Mouse (Mus musculus) hindbrain, embryonic 11.5 days (tissue): ENCODE measurements around the gene Kcnt1. TPM values are rescaled to one million over a fixed set of nuclear protein-coding genes. Genes with fewer than 3 reads are reported as not detected.
A peak's percentile ranks its signal among the peaks of the same experiment; 100 is the strongest.

Experiments
- ATAC-seq: fragments of 200-750 bp; cut with Nextera tagmentation; 2 replicates; pipeline ENCODE4 v1.8.0; 2017; ENCODE audit warnings: mild to moderate bottlenecking, moderate TSS enrichment, moderate library complexity; ENCODE audit not compliant: low FRiP score
- DNase-seq: peaks from one replicate; pipeline ENCODE4 v3.0.0-alpha.2; 2015; ENCODE audit warnings: low spot score
- H3K27ac ChIP-seq: fragments of 300-500 bp; sonication (generic); 2 replicates; pipeline ENCODE4 v1.5.1; 2014; ENCODE audit warnings: mild to moderate bottlenecking, low read depth, low read length
- H3K27me3 ChIP-seq: fragments of 300-500 bp; sonication (generic); 2 replicates; pipeline ENCODE4 v1.6.1; 2014; ENCODE audit warnings: mild to moderate bottlenecking, low read length, moderate library complexity, mixed read lengths; ENCODE audit not compliant: control insufficient read depth, insufficient read depth
- H3K36me3 ChIP-seq: fragments of 300-500 bp; sonication (generic); 2 replicates; pipeline ENCODE4 v1.6.1; 2014; ENCODE audit warnings: mild to moderate bottlenecking, low read length, moderate library complexity, mixed read lengths; ENCODE audit not compliant: control insufficient read depth, insufficient read depth
- H3K4me1 ChIP-seq: fragments of 300-500 bp; sonication (generic); replicated peaks from 2 replicates; pipeline ENCODE4 v1.6.1; 2014; ENCODE audit warnings: low read length, mixed read lengths; ENCODE audit not compliant: control insufficient read depth, insufficient read depth
- H3K4me2 ChIP-seq: fragments of 300-500 bp; sonication (generic); replicated peaks from 2 replicates; pipeline ENCODE4 v1.6.1; 2014; ENCODE audit warnings: mild to moderate bottlenecking, low read depth, low read length
- H3K4me3 ChIP-seq: fragments of 300-500 bp; sonication (generic); 2 replicates; pipeline ENCODE4 v1.5.1; 2014; ENCODE audit warnings: low read depth, low read length
- H3K9ac ChIP-seq: fragments of 300-500 bp; sonication (generic); 2 replicates; pipeline ENCODE4 v1.6.1; 2014; ENCODE audit warnings: low read depth, low read length
- H3K9me3 ChIP-seq: fragments of 300-500 bp; sonication (generic); 2 replicates; pipeline ENCODE4 v1.6.1; 2016; ENCODE audit warnings: low read length; ENCODE audit not compliant: control insufficient read depth
- WGBS: fragments of 180-500 bp; shearing (Covaris S2); extraction: QIAGEN DNeasy Blood & Tissue Kit; methylation state at CpG from one replicate; pipeline ENCODE4 v1.1.7; 2014; 5-methylcytosine and 5-hydroxymethylcytosine counted together
- polyA plus RNA-seq: library from polyadenylated mRNA; unstranded; fragments of >200 nt; fragmentation: Nextera tagmentation; extraction: Ambion mirVana; gene quantifications from 2 replicates; pipeline ENCODE4 v1.2.1, GENCODE M21; 2014

The Kcnt1 gene
- polyA plus RNA-seq, 1 experiment from 2014 or later = 0.86 TPM

DNA sequence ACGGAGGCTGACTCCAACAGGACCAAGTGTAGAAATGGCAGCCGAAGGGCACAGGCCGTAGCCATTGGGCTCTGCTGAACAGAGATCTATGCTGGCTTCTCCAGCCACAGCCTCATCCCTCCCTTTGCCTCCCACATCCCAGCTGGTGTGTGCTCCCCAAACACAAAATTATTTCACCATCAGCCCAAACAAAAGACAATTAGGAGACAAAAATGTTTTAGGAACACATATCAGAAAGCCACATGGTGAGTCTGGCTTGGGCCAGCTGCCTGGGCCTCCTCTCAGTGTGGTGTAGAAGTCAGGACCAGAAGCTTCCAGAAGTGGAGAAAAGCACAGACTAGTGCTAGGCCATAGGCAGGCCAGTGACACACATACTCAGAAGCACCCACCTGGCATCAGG, 19.4 kb upstream of the Kcnt1 start:
- H3K27me3 ChIP-seq = no peaks in the 10 kb centered on the region
- 95% methylated on average over 3 of the region's 3 CpGs for WGBS
- H3K9ac ChIP-seq = no peak overlapping the region

DNA sequence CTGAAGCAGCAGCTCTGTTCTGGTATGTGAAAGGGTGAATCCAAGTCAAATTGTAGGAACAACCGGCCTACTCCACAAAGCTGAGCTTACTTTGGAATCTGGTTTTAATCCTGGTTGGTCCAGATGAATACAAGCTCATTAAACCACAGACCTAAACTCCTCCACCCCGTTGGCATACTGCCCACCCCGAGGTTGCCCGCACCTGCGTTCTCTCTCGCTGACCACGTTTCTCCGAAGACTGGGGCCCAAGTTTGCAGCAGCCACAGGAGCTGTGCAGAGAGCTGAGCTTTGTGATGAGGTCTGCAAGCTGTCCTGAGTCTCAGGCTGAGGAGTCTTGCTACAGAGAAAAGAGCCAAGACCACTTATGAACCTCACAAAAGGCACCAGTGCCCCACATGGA, 17.0 kb upstream of the Kcnt1 start:
- ATAC-seq (no peak), DNase-seq (no peak)

More for the DNA sequence above, 19.4 kb upstream of the Kcnt1 start:
- Histone ChIP-seq H3K4me1 (no peaks in the 10 kb centered on the region), H3K9me3 (no peaks in the 10 kb centered on the region), H3K4me2 (no peak overlapping the region), H3K36me3 (no peaks in the 10 kb centered on the region), H3K27ac (no peak overlapping the region), H3K4me3 (no peak overlapping the region)
- ATAC-seq = no peak
- no peak for DNase-seq

DNA sequence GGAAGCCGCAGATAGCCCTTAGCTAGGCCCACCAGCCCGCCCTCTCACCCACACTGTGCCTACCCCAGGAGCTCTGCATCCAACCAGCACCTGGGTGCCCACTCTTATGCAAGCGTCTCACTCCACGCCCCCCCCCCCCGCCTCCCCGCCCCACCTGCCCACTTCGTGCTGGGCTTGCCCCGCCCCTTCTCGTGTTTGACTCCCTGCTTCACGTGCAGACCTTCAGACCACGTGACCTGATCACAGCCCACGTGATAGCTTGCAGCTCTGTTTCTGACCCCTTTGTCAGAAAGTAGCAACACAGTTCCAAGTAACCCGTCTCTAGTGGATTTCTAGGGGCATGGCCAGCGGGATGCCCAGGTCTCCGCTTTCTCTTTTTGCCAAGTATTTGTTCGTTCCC, 16.3 kb upstream of the Kcnt1 start, which contains the start of gene Sohlh1:
TSS of gene Sohlh1 (minus strand) at position 23 of the 400 bp plus-strand sequence.
- no peak within 1 kb of the TSS for H3K4me3 ChIP-seq
- no peaks in the 10 kb centered on the region for H3K4me1 ChIP-seq
- DNase-seq (no peak), ATAC-seq (no peak)
- H3K27ac ChIP-seq = no peak within 1 kb of the TSS
- 84% methylated on average over 16 of the region's 16 CpGs for WGBS
- H3K36me3 ChIP-seq = no peaks in the 10 kb centered on the region
- H3K9me3 ChIP-seq = no peaks in the 10 kb centered on the region
- H3K27me3 ChIP-seq = no peaks in the 10 kb centered on the region
- no peak within 1 kb of the TSS for H3K9ac ChIP-seq
- H3K4me2 ChIP-seq = no peak within 1 kb of the TSS

More for the DNA sequence above, 17.0 kb upstream of the Kcnt1 start:
- Histone ChIP-seq H3K27me3 (no peaks in the 10 kb centered on the region), H3K4me3 (no peak overlapping the region), H3K9me3 (no peaks in the 10 kb centered on the region), H3K9ac (no peak overlapping the region), H3K27ac (no peak overlapping the region), H3K36me3 (no peaks in the 10 kb centered on the region), H3K4me2 (no peak overlapping the region), H3K4me1 (no peaks in the 10 kb centered on the region)
- WGBS = 89% methylated on average over 8 of the region's 8 CpGs

DNA sequence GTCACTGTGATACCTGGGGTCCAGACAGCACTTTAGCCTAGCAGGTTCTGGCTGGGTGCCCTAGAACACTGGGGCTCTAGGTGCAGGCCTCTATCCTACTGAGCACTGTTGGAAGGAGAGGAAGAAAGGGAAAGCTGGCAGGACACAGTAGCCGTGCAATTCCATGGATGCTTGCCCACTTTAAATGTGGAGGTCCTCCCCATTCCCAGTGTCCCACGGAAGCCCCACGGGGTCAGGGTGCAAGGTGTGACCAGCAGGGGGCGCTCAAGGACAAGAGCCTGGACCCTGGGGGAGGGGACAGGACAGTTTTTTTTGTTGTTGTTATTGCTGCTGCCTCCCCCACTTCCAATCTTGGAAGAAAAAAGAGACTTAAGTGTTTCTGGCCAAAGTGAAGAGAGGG, 13.2 kb upstream of the Kcnt1 start:
- WGBS = 12% methylated on average over 4 of the region's 4 CpGs

DNA sequence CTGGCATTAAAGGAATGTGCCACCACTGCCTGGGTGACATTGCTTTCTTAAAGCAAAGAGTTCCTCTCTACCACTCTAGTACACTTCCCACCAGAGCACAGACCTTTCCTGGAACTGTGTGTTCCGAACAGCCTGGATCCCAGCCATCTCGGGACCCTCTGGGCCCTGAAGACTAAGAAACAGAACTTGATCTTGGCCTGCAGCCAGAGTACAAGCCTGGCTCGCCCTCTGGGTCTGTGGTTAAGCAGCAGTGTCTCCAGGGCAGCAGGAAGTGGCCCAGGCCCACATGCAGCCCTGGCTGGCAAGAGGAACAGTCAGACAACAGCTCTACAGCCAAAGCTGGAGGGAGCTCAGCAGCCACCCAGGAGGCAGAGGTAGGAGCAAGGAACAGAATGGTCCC, 10.9 kb upstream of the Kcnt1 start:
- no peaks in the 10 kb centered on the region for H3K4me1 ChIP-seq
- ATAC-seq (no peak), DNase-seq (no peak)
- H3K27ac ChIP-seq = no peak overlapping the region
- no peak overlapping the region for H3K4me3 ChIP-seq
- no peaks in the 10 kb centered on the region for H3K9me3 ChIP-seq
- no peak overlapping the region for H3K4me2 ChIP-seq
- H3K27me3 ChIP-seq = no peaks in the 10 kb centered on the region
- no peak overlapping the region for H3K9ac ChIP-seq
- no peaks in the 10 kb centered on the region for H3K36me3 ChIP-seq
- WGBS = 64% methylated on average over 3 of the region's 3 CpGs

More for the DNA sequence above, 13.2 kb upstream of the Kcnt1 start:
- H3K9me3 ChIP-seq = no peaks in the 10 kb centered on the region
- no peaks in the 10 kb centered on the region for H3K27me3 ChIP-seq
- no peaks in the 10 kb centered on the region for H3K36me3 ChIP-seq
- no peak overlapping the region for H3K27ac ChIP-seq
- no peak overlapping the region for H3K4me3 ChIP-seq
- ATAC-seq (no peak), DNase-seq (peak; percentile 66)
- no peak overlapping the region for H3K9ac ChIP-seq
- H3K4me2 ChIP-seq = no peak overlapping the region
- H3K4me1 ChIP-seq = no peaks in the 10 kb centered on the region

DNA sequence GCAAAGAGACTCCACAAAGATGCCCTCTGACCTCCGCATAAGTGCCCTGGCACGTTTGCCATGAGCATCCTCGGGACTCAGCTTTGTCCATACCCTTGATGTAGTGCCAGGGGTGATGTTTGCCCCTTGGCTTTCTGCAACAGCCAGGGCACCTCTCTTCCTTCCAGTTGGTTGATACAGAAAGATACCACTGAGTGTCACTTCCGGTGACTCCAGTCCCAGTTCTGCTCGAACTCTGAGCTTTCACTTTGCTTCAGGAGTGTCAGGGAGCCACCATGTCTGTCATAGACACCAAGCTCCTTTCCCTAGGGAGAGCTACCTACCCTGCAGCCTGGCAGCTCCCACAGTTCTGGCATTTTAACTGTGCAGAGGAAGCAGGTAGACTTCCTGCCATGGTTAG, 9.5 kb upstream of the Kcnt1 start:
- Histone ChIP-seq H3K4me2 (no peak overlapping the region), H3K9ac (no peak overlapping the region), H3K27ac (no peak overlapping the region), H3K36me3 (no peaks in the 10 kb centered on the region), H3K27me3 (no peaks in the 10 kb centered on the region), H3K4me3 (no peak overlapping the region), H3K9me3 (no peaks in the 10 kb centered on the region), H3K4me1 (no peaks in the 10 kb centered on the region)
- ATAC-seq (no peak), DNase-seq (no peak)
- WGBS = 90% methylated on average over 5 of the region's 5 CpGs

DNA sequence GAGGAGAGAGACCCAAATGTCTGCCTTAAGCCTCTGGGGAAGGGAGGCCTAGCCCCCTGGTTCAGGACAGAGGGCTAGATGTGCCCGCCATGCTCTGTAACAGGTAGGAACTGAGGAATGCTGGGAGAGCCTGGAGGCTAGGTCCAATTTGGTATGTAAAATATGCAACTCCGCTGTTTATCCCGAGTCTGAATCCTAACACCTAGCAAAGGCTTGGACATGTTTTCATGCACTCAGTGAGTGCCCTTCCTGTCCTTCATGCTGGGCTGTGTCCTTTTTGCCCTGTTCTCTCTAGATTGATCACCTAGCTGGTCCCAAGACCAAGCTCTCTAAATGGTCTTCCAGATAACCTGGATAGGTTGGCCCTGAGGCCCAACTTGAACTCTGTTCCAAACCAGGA, 3.6 kb upstream of the Kcnt1 start:
- Histone ChIP-seq H3K9ac (no peak overlapping the region), H3K36me3 (no peaks in the 10 kb centered on the region), H3K27ac (no peak overlapping the region), H3K27me3 (peaks cover 9% of the 10 kb centered on the region; the same call in 1 of the 2 replicates), H3K4me3 (no peak overlapping the region), H3K4me2 (no peak overlapping the region), H3K4me1 (no peaks in the 10 kb centered on the region), H3K9me3 (no peaks in the 10 kb centered on the region)
- WGBS = 91% methylated on average over 3 of the region's 3 CpGs
- DNase-seq = no peak
- ATAC-seq = no peak

DNA sequence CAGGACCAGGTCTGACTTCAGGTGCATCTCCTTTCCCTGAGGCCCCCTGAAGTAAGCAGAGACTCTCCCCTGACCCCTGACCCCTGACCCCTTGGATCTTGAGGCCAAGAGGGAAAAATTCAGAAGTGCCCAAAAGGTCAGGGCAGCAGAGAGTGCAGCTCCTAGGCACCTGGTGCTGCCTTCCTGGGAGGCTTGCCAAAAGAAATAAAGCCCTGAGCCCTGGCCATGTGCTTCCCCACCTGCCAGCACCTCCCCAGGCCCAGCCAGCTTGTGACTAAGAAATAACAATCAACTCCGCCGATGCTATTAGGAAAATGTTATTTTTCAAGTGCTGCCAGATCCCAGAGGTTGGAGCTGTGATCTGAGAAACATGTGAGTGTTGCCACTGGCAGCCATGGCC, 1.5 kb upstream of the Kcnt1 start:
- Histone ChIP-seq H3K4me3 (no peak overlapping the region), H3K27ac (no peak overlapping the region), H3K36me3 (no peaks in the 10 kb centered on the region), H3K9ac (no peak overlapping the region), H3K4me2 (no peak overlapping the region), H3K9me3 (no peaks in the 10 kb centered on the region), H3K27me3 (peaks cover 15% of the 10 kb centered on the region; the same call in 1 of the 2 replicates), H3K4me1 (no peaks in the 10 kb centered on the region)
- WGBS = 84% methylated on average over 2 of the region's 2 CpGs
- ATAC-seq (no peak), DNase-seq (no peak)

DNA sequence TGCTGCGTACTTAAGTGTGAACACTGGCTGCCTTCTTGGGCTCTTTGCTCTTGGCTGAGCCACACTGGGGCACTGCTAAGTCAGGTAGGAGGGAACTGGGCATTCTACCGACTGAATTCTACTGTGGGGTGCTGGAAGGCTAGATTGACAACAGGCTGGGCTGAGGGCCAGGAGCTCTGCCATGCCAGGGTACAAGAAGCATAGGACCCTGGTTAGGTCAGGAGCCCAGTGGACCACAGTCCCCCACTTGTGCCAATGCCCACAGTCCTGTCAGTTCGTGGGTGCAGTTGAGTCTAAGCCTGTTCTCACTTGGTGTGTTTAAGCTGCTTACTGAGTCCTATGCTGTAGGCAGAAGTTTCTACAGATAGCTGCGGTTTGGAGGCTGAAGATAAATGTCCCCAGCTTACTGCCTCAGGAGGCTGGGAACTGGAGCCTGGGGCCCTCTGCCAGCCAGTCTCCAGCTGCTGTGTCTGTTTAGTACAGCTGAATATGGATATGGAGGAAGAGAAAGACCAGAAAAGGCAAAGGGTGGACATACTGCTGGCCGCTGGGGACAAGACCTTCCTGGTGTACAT, 751 bp upstream of the Kcnt1 start:
- no peak overlapping the region for H3K27ac ChIP-seq
- H3K4me3 ChIP-seq = no peak overlapping the region

More for the DNA sequence above, 751 bp upstream of the Kcnt1 start:
- Histone ChIP-seq H3K4me1 (no peaks in the 10 kb centered on the region), H3K36me3 (no peaks in the 10 kb centered on the region), H3K9me3 (no peaks in the 10 kb centered on the region), H3K27me3 (peaks cover 15% of the 10 kb centered on the region; the same call in 1 of the 2 replicates), H3K4me2 (no peak overlapping the region), H3K9ac (no peak overlapping the region)
- DNase-seq (no peak), ATAC-seq (no peak)
- 70% methylated on average over 5 of the region's 5 CpGs for WGBS
